Mouse (Mus musculus) layer of hippocampus, adult 9-11 months (tissue): ENCODE results near the gene Thoc5.
A peak's percentile ranks its signal among the peaks of the same experiment; 100 is the strongest.

Experiments
- DNase-seq: peaks from one replicate; pipeline ENCODE4 v3.0.0; 2022

The Thoc5 gene

GRCm38 (mm10) chr11:4894848-4895816 lies at the start of gene Thoc5:
Gene Thoc5 (plus strand): TSS chr11:4895320.
- DNase-seq, result peak; percentile 86

- DNase-seq, result peak; percentile 33
Measured at GRCm38 (mm10) chr11:4848483-4849248, 46.5 kb upstream of the Thoc5 start.

- DNase-seq, result peak; percentile 99
Measured at GRCm38 (mm10) chr11:4849258-4849943, 45.7 kb upstream of the Thoc5 start, which contains the start of gene Nf2. Gene Nf2 (minus strand): TSS chr11:4849536.

- DNase-seq, result no peak
Measured at GRCm38 (mm10) chr11:4850404-4850803, 44.7 kb upstream of the Thoc5 start.

GRCm38 (mm10) chr11:4853021-4853420 lies 42.1 kb upstream of the Thoc5 start:
- DNase-seq, result no peak

DNA sequence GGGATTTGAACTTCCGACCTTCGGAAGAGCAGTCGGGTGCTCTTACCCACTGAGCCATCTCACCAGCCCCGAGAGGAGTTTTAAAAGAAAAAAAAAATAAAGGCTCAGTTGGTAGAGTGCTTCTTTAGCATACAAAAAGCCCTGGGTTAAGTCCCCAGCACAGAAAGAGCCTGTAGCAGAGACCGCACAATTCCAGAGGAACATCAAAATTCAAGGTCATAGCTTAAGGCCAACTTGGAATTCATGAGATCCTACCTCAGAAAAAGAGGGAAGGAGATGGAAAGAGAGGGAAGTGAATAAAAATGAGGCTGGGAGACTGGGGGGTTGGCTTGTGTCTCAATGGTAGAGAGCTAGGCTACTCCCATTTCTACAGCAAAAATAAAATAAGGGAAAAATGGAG lies 40.9 kb upstream of the Thoc5 start:
- DNase-seq, result no peak

- DNase-seq, result no peak
Measured at GRCm38 (mm10) chr11:4858416-4858815, 36.7 kb upstream of the Thoc5 start.

- DNase-seq, result no peak
Measured at GRCm38 (mm10) chr11:4860986-4861385, 34.1 kb upstream of the Thoc5 start.

DNA sequence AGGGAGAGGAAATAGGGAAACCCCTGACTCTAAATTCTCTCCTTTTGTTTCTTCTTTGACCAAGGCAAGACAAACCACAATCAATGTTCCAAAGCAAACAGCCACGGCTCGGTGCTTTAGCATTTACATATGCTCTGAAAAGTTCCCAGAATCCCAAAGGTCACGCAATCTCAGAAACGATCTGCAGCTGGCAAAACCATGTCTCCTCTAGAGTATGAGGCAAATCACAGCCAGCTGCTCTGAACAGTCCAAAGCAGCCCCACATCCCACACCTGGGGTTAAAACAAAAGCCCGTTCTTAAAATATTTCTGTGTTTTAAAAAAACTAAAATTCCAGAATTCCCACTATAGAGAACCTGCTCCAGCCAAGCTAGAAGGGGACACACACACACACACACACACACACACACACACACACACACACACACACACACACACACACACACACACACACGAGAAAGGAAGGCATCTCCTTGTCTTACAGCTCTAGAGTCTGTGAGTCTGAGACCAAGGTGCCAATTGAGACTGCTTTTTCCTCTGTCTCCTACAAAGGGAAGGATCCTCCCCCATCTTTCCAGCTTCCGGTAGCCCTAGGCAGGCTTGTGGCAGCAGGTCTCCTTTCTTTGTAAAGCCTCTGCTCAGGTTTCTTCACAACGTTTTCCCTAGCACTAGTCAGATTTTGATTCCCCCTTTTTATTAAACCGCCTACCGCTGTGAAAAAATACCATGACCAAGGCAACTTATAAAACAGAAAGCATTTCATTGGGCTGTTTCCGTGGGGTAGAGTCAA lies 33.1 kb upstream of the Thoc5 start:
- no peak for DNase-seq

- no peak for DNase-seq
Measured at GRCm38 (mm10) chr11:4862730-4863129, 32.4 kb upstream of the Thoc5 start.

GRCm38 (mm10) chr11:4865645-4866251 lies 29.4 kb upstream of the Thoc5 start:
- peak; percentile 38 for DNase-seq

- DNase-seq, result peak; percentile 81
Measured at GRCm38 (mm10) chr11:4873755-4874475, 21.2 kb upstream of the Thoc5 start, which contains the start of gene Nipsnap1. Gene Nipsnap1 (plus strand): TSS chr11:4873951.

GRCm38 (mm10) chr11:4874551-4874950 lies 20.6 kb upstream of the Thoc5 start:
- no peak for DNase-seq

DNA sequence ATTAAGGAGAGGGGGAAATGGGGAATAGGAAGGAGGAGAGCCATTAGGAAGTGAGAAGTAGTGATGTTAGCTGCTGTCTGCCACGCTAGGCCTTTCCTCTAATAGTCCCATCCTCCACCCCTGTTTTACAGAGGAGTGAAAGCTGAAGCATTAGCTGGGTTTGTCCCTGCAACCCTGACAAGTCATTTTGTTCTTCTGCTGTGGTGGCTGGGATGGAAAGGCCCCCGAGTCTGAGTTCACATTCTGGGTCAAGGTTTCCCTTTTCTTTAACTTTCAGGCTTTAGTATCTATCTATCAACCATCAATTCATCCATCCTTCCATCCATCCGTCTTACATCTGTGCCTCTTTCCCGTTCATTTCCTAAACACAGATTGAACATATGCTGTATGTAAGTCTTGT lies 14.0 kb upstream of the Thoc5 start:
- DNase-seq, result no peak

GRCm38 (mm10) chr11:4882892-4883627 lies 12.1 kb upstream of the Thoc5 start:
- no peak for DNase-seq

DNA sequence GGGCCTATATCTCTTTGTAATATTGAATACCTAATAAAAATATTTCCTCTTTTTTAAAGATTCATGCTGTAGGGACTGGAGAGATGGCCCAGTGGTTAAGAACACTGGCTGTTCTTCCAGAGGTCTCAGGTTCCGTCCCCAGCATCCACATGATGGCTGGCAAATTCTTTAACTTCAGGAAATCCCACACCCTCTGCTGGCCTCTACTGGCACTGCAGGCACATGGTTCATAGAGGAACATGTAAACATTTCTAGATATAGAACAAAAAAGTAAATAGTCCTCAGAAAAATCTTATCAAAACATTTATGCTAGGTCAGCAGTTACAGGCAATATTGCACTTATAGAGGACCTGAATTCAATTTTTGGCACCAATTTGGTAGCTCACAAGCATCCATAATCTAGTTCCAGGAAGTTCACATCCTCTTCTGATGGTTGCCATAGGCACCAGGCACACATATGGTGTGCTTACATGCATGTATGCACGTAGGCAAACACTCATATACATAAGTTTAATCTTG lies 9.7 kb upstream of the Thoc5 start:
- DNase-seq, result no peak

GRCm38 (mm10) chr11:4886987-4887386 lies 8.1 kb upstream of the Thoc5 start:
- no peak for DNase-seq

DNA sequence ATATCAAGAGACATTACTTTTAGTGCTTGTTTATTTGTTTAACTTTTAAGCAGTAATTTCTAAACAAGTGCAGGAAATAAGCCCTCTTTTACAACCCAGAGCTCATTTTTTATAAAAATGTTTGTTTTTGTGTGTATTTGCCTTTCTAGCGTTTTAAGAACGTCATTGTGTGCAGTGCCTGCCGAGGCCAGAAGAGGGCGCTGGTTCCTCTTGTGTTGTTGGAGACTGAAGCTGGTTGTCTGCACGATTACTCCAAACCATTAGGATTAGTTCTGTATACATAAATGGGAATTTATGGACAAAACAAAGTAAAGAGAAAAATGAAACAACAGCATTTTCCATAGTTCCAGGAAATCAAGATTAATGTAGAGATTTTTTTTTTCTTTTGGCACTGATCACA lies 5.3 kb downstream of the Thoc5 start:
- no peak for DNase-seq

DNA sequence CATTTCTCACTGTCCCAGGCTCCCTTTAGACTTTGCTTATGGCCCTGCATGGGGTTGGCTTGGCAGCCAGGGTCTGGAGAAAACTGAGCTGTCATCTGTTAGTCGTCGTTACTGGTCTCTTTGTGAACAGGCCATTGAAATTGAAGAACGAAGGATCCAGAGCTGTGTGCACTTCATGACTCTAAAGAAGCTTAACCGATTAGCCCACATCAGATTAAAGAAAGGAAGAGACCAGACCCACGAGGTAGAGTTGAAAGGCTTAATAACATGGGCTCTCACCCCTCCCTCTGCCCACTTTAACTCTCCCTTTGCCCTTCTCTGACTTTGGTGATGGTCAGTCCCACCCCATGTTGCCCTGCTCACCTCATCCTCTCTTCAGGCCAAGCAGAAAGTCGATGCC lies 6.8 kb downstream of the Thoc5 start:
- DNase-seq, result no peak

- DNase-seq, result no peak
Measured at GRCm38 (mm10) chr11:4906231-4906630, 11.1 kb downstream of the Thoc5 start.
